Mouse (Mus musculus) cortical plate, adult 2 months (tissue): ENCODE data around the gene Myof. TPM values are rescaled to one million over a fixed set of nuclear protein-coding genes. Genes with fewer than 3 reads are reported as not detected.

Experiments
- H3K27ac ChIP-seq: fragments of 200-500 bp; 2 replicates; pipeline ENCODE4 v1.5.1; 2012; ENCODE audit warnings: low read length, control low read depth, inconsistent platforms; ENCODE audit not compliant: insufficient read depth
- H3K4me1 ChIP-seq: fragments of 200-500 bp; 2 replicates; pipeline ENCODE4 v1.6.1; 2011; ENCODE audit warnings: low read length; ENCODE audit not compliant: control insufficient read depth, insufficient read depth
- H3K4me3 ChIP-seq: fragments of 200-500 bp; 2 replicates; pipeline ENCODE4 v1.5.1; 2011; ENCODE audit warnings: mild to moderate bottlenecking, low read length, control low read depth; ENCODE audit not compliant: insufficient read depth
- CTCF ChIP-seq: fragments of 200-500 bp; IDR thresholded peaks from 2 replicates; pipeline ENCODE4 v1.5.1; 2011; ENCODE audit warnings: mild to moderate bottlenecking, control low read depth, low read length; ENCODE audit not compliant: insufficient read depth; ENCODE audit errors: extremely low read depth
- POLR2A ChIP-seq: fragments of 200-500 bp; IDR thresholded peaks from 2 replicates; pipeline ENCODE4 v1.6.1; 2011; ENCODE audit warnings: mild to moderate bottlenecking, low read length, control low read depth; ENCODE audit not compliant: insufficient read depth; ENCODE audit errors: extremely low read depth
- polyA plus RNA-seq: library from polyadenylated mRNA; depleted of rRNA; stranded (reverse); fragments of >200 nt; gene quantifications from 2 replicates; pipeline ENCODE4 v1.2.3, GENCODE M21; 2012

The Myof gene
- polyA plus RNA-seq, 1 experiment: 4.8 TPM

GRCm38 (mm10) chr19:37963421-37963820 is 80.0 kb downstream of the Myof start:
- no peak overlapping the region for H3K27ac ChIP-seq
- TF ChIP-seq CTCF: no peak
- TF ChIP-seq POLR2A: no peak
- no peaks in the 10 kb centered on the region for H3K4me1 ChIP-seq
- H3K4me3 ChIP-seq: no peak overlapping the region

GRCm38 (mm10) chr19:37960791-37961190 is 82.6 kb downstream of the Myof start:
- no peak overlapping the region for H3K27ac ChIP-seq
- TF ChIP-seq CTCF (no peak), POLR2A (no peak)
- no peak overlapping the region for H3K4me3 ChIP-seq
- no peaks in the 10 kb centered on the region for H3K4me1 ChIP-seq

GRCm38 (mm10) chr19:37959543-37960215 is 83.7 kb downstream of the Myof start:
- no peak overlapping the region for H3K4me3 ChIP-seq
- TF ChIP-seq CTCF (no peak), POLR2A (no peak)
- H3K27ac ChIP-seq: no peak overlapping the region
- no peaks in the 10 kb centered on the region for H3K4me1 ChIP-seq

- TF ChIP-seq CTCF (no peak), POLR2A (no peak)
- H3K4me3 ChIP-seq: no peak overlapping the region
- no peaks in the 10 kb centered on the region for H3K4me1 ChIP-seq
- H3K27ac ChIP-seq: no peak overlapping the region
These were observed 84.3 kb downstream of the Myof start for GRCm38 (mm10) chr19:37959076-37959475.

- no peaks in the 10 kb centered on the region for H3K4me1 ChIP-seq
- TF ChIP-seq CTCF (no peak), POLR2A (no peak)
- H3K27ac ChIP-seq: no peak overlapping the region
- H3K4me3 ChIP-seq: no peak overlapping the region
These were observed 86.1 kb downstream of the Myof start for GRCm38 (mm10) chr19:37957256-37957655.

GRCm38 (mm10) chr19:37956006-37956405 is 87.4 kb downstream of the Myof start:
- no peak for TF ChIP-seq CTCF
- TF ChIP-seq POLR2A: no peak
- Histone ChIP-seq H3K27ac (no peak overlapping the region), H3K4me1 (no peaks in the 10 kb centered on the region), H3K4me3 (no peak overlapping the region)

- Histone ChIP-seq H3K27ac (no peak overlapping the region), H3K4me3 (no peak overlapping the region), H3K4me1 (no peaks in the 10 kb centered on the region)
- TF ChIP-seq CTCF (peak; percentile 92), POLR2A (no peak)
These were observed 87.9 kb downstream of the Myof start for GRCm38 (mm10) chr19:37955425-37956001.

- TF ChIP-seq CTCF (no peak), POLR2A (no peak)
These were observed 88.6 kb downstream of the Myof start for GRCm38 (mm10) chr19:37954772-37955171.

GRCm38 (mm10) chr19:37954236-37954635 is 89.1 kb downstream of the Myof start:
- Histone ChIP-seq H3K27ac (no peak overlapping the region), H3K4me1 (no peaks in the 10 kb centered on the region), H3K4me3 (no peak overlapping the region)
- TF ChIP-seq CTCF (no peak), POLR2A (no peak)

More at GRCm38 (mm10) chr19:37954772-37955171, 88.6 kb downstream of the Myof start:
- Histone ChIP-seq H3K27ac (no peak overlapping the region), H3K4me3 (no peak overlapping the region), H3K4me1 (no peaks in the 10 kb centered on the region)

GRCm38 (mm10) chr19:37946696-37947095 is 96.7 kb downstream of the Myof start:
- TF ChIP-seq CTCF (0 out of 2 replicates have a peak, but pooled peaks have one; percentile 17), POLR2A (no peak)
- Histone ChIP-seq H3K27ac (no peak overlapping the region), H3K4me1 (no peaks in the 10 kb centered on the region), H3K4me3 (no peak overlapping the region)
